Mouse (Mus musculus): ENCODE measurements around the gene Olfr1184. TPM values are rescaled to one million over a fixed set of nuclear protein-coding genes. Genes with fewer than 3 reads are reported as not detected.
"Not testable (repeated sequence)": the region's sequence is repeated elsewhere in the genome, so short reads cannot be mapped to it uniquely, and the experiment has no call there.

Gene Olfr1184
- not detected in 2 replicates for polyA plus RNA-seq (2016; fragmentation: Nextera tagmentation; extraction: Ambion mirVana)

DNA sequence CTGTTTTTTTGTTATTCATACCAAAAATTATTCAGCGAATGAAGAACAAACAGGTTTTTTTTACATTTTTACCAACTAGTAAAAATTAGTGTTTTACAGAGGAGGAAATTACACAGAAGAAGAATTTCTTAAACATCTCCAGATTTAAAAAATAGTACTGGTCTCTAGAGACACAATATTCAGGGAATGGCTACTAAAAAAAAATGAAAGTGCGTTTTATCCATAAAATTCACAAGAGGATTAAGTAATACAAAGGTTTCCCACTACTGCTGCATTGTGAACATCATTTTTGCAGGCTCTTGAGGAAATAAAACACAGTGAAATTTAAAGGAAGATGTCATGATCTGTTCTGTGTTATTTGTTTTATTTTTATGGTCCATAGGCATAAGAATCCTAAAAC lies at the start of gene Olfr1184:
Gene Olfr1184 (plus strand): TSS at position 301 of the 400 bp plus-strand sequence.
- Histone ChIP-seq H3K4me3 (no peak within 1 kb of the TSS), H3K4me1 (no peaks in the 10 kb centered on the region), H3K9me3 (no peaks in the 10 kb centered on the region), H3K27me3 (ENCODE audit: insufficient read depth, poor library complexity, severe bottlenecking) (no peaks in the 10 kb centered on the region), H3K27ac (no peak within 1 kb of the TSS), H3K36me3 (no peaks in the 10 kb centered on the region)
- no peak for DNase-seq (ENCODE audit: low spot score)
- WGBS: 82% methylated on average over 2 of the region's 2 CpGs

- WGBS: 82% methylated on average over 1 of the region's 1 CpGs
- no peak for DNase-seq (ENCODE audit: low spot score)
Observed at GRCm38 (mm10) chr2:88449031-88449430, 34.4 kb upstream of the Olfr1184 start, which contains the start of gene Gm13757. Gene Gm13757 (minus strand): TSS chr2:88449131.

GRCm38 (mm10) chr2:88454567-88454966 lies 28.8 kb upstream of the Olfr1184 start, which contains the start of gene Olfr1183:
Gene Olfr1183 (plus strand): TSS chr2:88454867.
- not testable (repeated sequence) for H3K27ac ChIP-seq; H3K36me3 ChIP-seq; H3K27me3 ChIP-seq (ENCODE audit: insufficient read depth, poor library complexity, severe bottlenecking); H3K4me3 ChIP-seq; H3K4me1 ChIP-seq; H3K9me3 ChIP-seq; DNase-seq (ENCODE audit: low spot score)
- 77% methylated on average over 1 of the region's 1 CpGs for WGBS

More at GRCm38 (mm10) chr2:88449031-88449430, 34.4 kb upstream of the Olfr1184 start, which contains the start of gene Gm13757:
- Histone ChIP-seq H3K27me3 (ENCODE audit: insufficient read depth, poor library complexity, severe bottlenecking) (no peaks in the 10 kb centered on the region), H3K4me1 (no peaks in the 10 kb centered on the region), H3K9me3 (no peaks in the 10 kb centered on the region), H3K27ac (no peak within 1 kb of the TSS), H3K4me3 (no peak within 1 kb of the TSS), H3K36me3 (no peaks in the 10 kb centered on the region)

GRCm38 (mm10) chr2:88493020-88493419 lies 9.6 kb downstream of the Olfr1184 start, which contains the start of gene Olfr1185-ps1:
Gene Olfr1185-ps1 (plus strand): TSS chr2:88493320.
- no peaks in the 10 kb centered on the region for H3K36me3 ChIP-seq
- WGBS: 62% methylated on average over 2 of the region's 2 CpGs
- no peaks in the 10 kb centered on the region for H3K27me3 ChIP-seq (ENCODE audit: insufficient read depth, poor library complexity, severe bottlenecking)
- no peaks in the 10 kb centered on the region for H3K9me3 ChIP-seq
- no peak within 1 kb of the TSS for H3K27ac ChIP-seq
- DNase-seq (ENCODE audit: low spot score): no peak
- no peaks in the 10 kb centered on the region for H3K4me1 ChIP-seq
- H3K4me3 ChIP-seq: no peak within 1 kb of the TSS

DNA sequence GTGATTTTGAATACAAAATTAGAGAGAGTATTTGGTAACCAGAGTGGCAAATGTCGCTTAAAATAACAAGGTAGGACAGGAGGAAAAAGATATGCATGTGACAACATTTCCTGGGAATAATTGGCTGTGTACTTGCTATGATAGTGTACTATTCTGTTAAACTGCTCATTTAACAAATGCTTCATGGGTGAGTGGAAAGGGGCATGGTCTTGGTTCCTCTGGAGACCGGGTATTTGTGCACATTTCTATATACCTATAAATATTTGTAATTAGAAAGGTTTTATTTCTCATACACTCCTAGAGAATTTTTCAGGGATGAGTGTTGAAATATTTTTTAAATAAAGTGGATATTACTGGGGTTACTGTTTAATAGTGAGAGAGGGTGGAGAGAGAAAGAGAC lies 34.9 kb downstream of the Olfr1184 start, which contains the start of gene Olfr1186:
Gene Olfr1186 (plus strand): TSS at position 301 of the 400 bp plus-strand sequence.
- Histone ChIP-seq H3K4me1 (no peaks in the 10 kb centered on the region), H3K27me3 (ENCODE audit: insufficient read depth, poor library complexity, severe bottlenecking) (no peaks in the 10 kb centered on the region), H3K4me3 (no peak within 1 kb of the TSS), H3K36me3 (no peaks in the 10 kb centered on the region), H3K9me3 (no peaks in the 10 kb centered on the region), H3K27ac (no peak within 1 kb of the TSS)
- 69% methylated on average over 2 of the region's 2 CpGs for WGBS
- no peak for DNase-seq (ENCODE audit: low spot score)

- H3K27me3 ChIP-seq (ENCODE audit: insufficient read depth, poor library complexity, severe bottlenecking): no peaks in the 10 kb centered on the region
- no peaks in the 10 kb centered on the region for H3K9me3 ChIP-seq
- no peak overlapping the region for H3K27ac ChIP-seq
- DNase-seq (ENCODE audit: low spot score): no peak
- H3K4me1 ChIP-seq: no peaks in the 10 kb centered on the region
- H3K36me3 ChIP-seq: no peaks in the 10 kb centered on the region
- H3K4me3 ChIP-seq: no peak overlapping the region
- WGBS: 70% methylated on average over 3 of the region's 3 CpGs
Observed at GRCm38 (mm10) chr2:88525720-88526119, 42.3 kb downstream of the Olfr1184 start.

Other genes with a start within 250 kb of the Olfr1184 start
- gene Olfr1173, start 203.7 kb upstream of the Olfr1184 start, polyA plus RNA-seq (2016; fragmentation: Nextera tagmentation; extraction: Ambion mirVana): not detected in 2 replicates
- not detected in 2 replicates for gene Olfr1174-ps, start 168.5 kb upstream of the Olfr1184 start, polyA plus RNA-seq (2016; fragmentation: Nextera tagmentation; extraction: Ambion mirVana)
- not detected in 2 replicates for gene Olfr1175-ps, start 156.4 kb upstream of the Olfr1184 start, polyA plus RNA-seq (2016; fragmentation: Nextera tagmentation; extraction: Ambion mirVana)
- not detected in 2 replicates for gene Olfr1176, start 146.9 kb upstream of the Olfr1184 start, polyA plus RNA-seq (2016; fragmentation: Nextera tagmentation; extraction: Ambion mirVana)
- not detected in 2 replicates for gene Olfr1177-ps, start 137.1 kb upstream of the Olfr1184 start, polyA plus RNA-seq (2016; fragmentation: Nextera tagmentation; extraction: Ambion mirVana)
- not detected in 2 replicates for gene Olfr1178, start 96.5 kb upstream of the Olfr1184 start, polyA plus RNA-seq (2016; fragmentation: Nextera tagmentation; extraction: Ambion mirVana)
- not detected in 2 replicates for gene Olfr1179, start 77.1 kb upstream of the Olfr1184 start, polyA plus RNA-seq (2016; fragmentation: Nextera tagmentation; extraction: Ambion mirVana)
- gene Olfr1180, start 64.4 kb upstream of the Olfr1184 start, polyA plus RNA-seq (2016; fragmentation: Nextera tagmentation; extraction: Ambion mirVana): not detected in 2 replicates
- not detected in 2 replicates for gene Olfr1181, start 57.4 kb upstream of the Olfr1184 start, polyA plus RNA-seq (2016; fragmentation: Nextera tagmentation; extraction: Ambion mirVana)
- not detected in 2 replicates for gene Gm13757, start 34.5 kb upstream of the Olfr1184 start, polyA plus RNA-seq (2016; fragmentation: Nextera tagmentation; extraction: Ambion mirVana)
- not detected in 2 replicates for gene Olfr1183, start 28.7 kb upstream of the Olfr1184 start, polyA plus RNA-seq (2016; fragmentation: Nextera tagmentation; extraction: Ambion mirVana)
- gene Olfr1185-ps1, start 9.7 kb downstream of the Olfr1184 start, polyA plus RNA-seq (2016; fragmentation: Nextera tagmentation; extraction: Ambion mirVana): not detected in 2 replicates
- gene Olfr1186, start 35.0 kb downstream of the Olfr1184 start, polyA plus RNA-seq (2016; fragmentation: Nextera tagmentation; extraction: Ambion mirVana): not detected in 2 replicates
- not detected in 2 replicates for gene Olfr1188, start 73.3 kb downstream of the Olfr1184 start, polyA plus RNA-seq (2016; fragmentation: Nextera tagmentation; extraction: Ambion mirVana)
- gene Olfr1189, start 102.9 kb downstream of the Olfr1184 start, polyA plus RNA-seq (2016; fragmentation: Nextera tagmentation; extraction: Ambion mirVana): not detected in 2 replicates
- not detected in 2 replicates for gene Olfr1191-ps1, start 156.9 kb downstream of the Olfr1184 start, polyA plus RNA-seq (2016; fragmentation: Nextera tagmentation; extraction: Ambion mirVana)
- not detected in 2 replicates for gene Olfr1192-ps1, start 164.9 kb downstream of the Olfr1184 start, polyA plus RNA-seq (2016; fragmentation: Nextera tagmentation; extraction: Ambion mirVana)
- gene Olfr1193, start 192.0 kb downstream of the Olfr1184 start, polyA plus RNA-seq (2016; fragmentation: Nextera tagmentation; extraction: Ambion mirVana): not detected in 2 replicates
- not detected in 2 replicates for gene Olfr1195, start 205.6 kb downstream of the Olfr1184 start, polyA plus RNA-seq (2016; fragmentation: Nextera tagmentation; extraction: Ambion mirVana)
- not detected in 2 replicates for gene Olfr1196, start 221.0 kb downstream of the Olfr1184 start, polyA plus RNA-seq (2016; fragmentation: Nextera tagmentation; extraction: Ambion mirVana)
- gene Olfr1197, start 248.8 kb downstream of the Olfr1184 start, polyA plus RNA-seq (2016; fragmentation: Nextera tagmentation; extraction: Ambion mirVana): not detected in 2 replicates